Mouse (Mus musculus): ENCODE measurements at regions not wholly inside any gene's neighbourhood (a gene's known extent, or its start where the extent isn't known, plus 50 kb on each side); places are given as distances from the start of the nearest gene placed in this dataset.
A peak's percentile ranks its signal among the peaks of the same experiment; 100 is the strongest.

DNA sequence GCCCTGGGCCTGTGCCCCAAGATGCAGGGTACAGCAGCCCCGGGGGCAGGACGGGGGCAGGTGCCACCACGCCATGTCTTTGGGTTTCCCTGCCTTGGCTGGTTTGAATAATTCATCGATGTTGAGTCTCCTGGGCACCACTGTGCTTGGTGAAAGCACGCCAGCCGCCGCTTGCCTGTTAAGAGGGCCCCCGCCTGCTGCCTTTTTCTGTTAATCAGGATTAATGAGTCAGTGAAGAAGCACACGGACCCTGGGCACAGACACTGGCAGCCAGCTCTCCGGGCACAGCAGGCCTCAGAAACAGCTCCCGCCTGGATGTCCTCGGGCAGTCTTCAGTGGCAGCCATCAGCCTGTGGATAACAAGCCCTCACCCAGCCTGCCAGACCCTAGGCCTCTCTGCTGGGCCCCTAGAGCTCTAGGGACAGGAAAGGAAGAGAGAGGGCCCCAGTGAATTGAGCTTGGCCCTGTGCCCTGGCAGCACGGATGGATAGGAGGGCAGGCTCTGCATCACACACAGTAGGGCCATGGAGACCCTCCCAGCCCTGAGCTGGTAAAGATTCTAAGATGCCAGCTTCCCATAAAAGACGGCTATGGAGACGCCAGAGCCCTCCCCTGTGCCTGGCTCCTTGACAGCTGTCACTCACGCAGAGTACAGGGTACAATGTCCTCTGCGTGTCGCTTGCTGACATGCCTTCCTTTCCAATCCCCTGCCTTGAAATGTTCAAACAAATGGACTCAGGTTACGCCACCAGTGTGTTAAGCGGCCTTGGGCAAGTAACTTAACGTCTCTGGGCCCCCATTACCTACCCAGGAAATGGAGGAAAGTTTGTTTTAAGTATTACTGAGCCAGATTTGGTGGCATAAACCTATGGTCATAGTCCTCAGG is 118.4 kb downstream of the Cryba4 start:
- ATAC-seq (ENCODE audit: low FRiP score, low read depth): no peak

DNA sequence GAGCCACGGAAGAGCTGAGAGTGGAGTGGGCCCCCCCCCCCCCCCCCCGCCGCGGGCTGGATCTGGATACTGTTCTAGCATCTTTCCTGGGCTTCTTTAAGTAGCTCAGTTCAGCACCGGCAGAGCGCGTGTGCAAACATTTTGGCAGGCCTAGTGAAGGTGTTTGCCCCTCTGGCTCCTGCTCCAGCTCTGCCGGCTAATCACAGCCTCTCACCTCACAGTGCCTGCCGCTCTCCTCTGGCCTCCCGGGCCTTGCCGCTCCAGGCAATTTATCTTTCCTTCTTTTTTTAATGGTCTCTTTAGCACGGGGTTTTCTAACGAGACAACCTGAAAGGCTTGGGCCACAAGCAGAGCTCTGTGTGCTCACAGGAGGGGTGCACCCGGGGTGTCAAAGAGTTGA is 115.7 kb downstream of the Cryba4 start:
- no peak overlapping the region for H3K27ac ChIP-seq
- no peak overlapping the region for H3K9ac ChIP-seq
- peaks cover 13% of the 10 kb centered on the region; the same call in 1 of the 2 replicates for H3K4me1 ChIP-seq
- no peak overlapping the region for H3K4me3 ChIP-seq
- H3K9me3 ChIP-seq: no peaks in the 10 kb centered on the region
- ATAC-seq (ENCODE audit: low FRiP score, low read depth): no peak
- no peaks in the 10 kb centered on the region for H3K36me3 ChIP-seq
- 18% methylated on average over 11 of the region's 14 CpGs for WGBS
- no peak overlapping the region for H3K4me2 ChIP-seq (replicated peaks)
- peaks cover 14% of the 10 kb centered on the region for H3K27me3 ChIP-seq

More for the DNA sequence above, 118.4 kb downstream of the Cryba4 start:
- Histone ChIP-seq H3K9ac (no peak overlapping the region), H3K27me3 (peaks cover 4% of the 10 kb centered on the region), H3K4me3 (no peak overlapping the region), H3K4me2 (replicated peaks) (no peak overlapping the region), H3K36me3 (no peaks in the 10 kb centered on the region), H3K4me1 (peaks cover 13% of the 10 kb centered on the region; the same call in 1 of the 2 replicates), H3K27ac (no peak overlapping the region), H3K9me3 (no peaks in the 10 kb centered on the region)
- WGBS: 70% methylated on average over 21 of the region's 21 CpGs

DNA sequence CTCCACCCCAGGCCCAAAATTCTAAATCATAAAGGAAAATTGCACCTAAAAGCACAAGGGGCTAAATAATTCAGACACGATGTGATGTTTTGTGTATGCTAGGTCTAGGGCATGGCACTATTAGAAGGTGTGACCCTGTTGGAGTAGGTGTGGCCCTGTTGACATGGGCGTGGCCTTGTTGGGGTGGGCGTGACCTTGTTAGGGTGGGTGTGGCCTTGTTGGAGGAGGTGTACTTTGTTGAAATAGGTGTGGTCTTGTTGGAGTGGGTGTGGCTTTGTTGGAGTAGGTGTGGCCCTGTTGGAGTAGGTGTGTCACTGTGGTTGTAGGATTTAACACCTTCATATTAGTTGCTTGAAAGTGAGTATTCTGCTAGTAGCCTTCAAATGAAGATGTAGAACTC is 114.1 kb downstream of the Cryba4 start:
- Histone ChIP-seq H3K4me3 (no peak overlapping the region), H3K27ac (no peak overlapping the region), H3K27me3 (peaks cover 16% of the 10 kb centered on the region), H3K36me3 (no peaks in the 10 kb centered on the region), H3K9me3 (no peaks in the 10 kb centered on the region), H3K4me2 (replicated peaks) (no peak overlapping the region), H3K9ac (no peak overlapping the region), H3K4me1 (peaks cover 13% of the 10 kb centered on the region; the same call in 1 of the 2 replicates)
- 78% methylated on average over 3 of the region's 3 CpGs for WGBS
- no peak for ATAC-seq (ENCODE audit: low FRiP score, low read depth)

DNA sequence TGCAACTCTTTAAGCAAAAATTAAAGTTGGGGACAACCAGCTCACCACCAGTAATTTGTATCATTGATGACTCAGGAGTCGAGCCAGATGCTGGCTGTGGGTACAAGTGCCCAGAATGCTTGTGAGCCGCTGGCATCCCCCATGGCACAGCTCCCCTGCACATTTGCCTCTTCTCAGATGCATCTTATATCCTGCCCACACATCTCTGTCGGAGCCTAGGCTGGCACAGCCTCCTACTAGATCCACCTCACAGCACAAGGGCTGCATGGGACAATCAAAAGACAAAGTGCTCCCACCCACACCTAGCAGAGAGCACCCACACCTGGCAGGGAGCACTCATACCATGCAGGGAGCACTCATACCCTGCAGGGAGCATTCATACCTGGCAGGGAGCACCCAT is 109.6 kb downstream of the Cryba4 start:
- H3K4me3 ChIP-seq: no peak overlapping the region
- no peaks in the 10 kb centered on the region for H3K9me3 ChIP-seq
- H3K36me3 ChIP-seq: no peaks in the 10 kb centered on the region
- H3K27me3 ChIP-seq: peaks cover 25% of the 10 kb centered on the region
- WGBS: 82% methylated on average over 3 of the region's 3 CpGs
- 0 out of 2 replicates have a peak, but pooled peaks cover 6% of the 10 kb centered on the region for H3K4me1 ChIP-seq
- no peak overlapping the region for H3K4me2 ChIP-seq (replicated peaks)
- no peak overlapping the region for H3K9ac ChIP-seq
- H3K27ac ChIP-seq: no peak overlapping the region
- no peak for ATAC-seq (ENCODE audit: low FRiP score, low read depth)

DNA sequence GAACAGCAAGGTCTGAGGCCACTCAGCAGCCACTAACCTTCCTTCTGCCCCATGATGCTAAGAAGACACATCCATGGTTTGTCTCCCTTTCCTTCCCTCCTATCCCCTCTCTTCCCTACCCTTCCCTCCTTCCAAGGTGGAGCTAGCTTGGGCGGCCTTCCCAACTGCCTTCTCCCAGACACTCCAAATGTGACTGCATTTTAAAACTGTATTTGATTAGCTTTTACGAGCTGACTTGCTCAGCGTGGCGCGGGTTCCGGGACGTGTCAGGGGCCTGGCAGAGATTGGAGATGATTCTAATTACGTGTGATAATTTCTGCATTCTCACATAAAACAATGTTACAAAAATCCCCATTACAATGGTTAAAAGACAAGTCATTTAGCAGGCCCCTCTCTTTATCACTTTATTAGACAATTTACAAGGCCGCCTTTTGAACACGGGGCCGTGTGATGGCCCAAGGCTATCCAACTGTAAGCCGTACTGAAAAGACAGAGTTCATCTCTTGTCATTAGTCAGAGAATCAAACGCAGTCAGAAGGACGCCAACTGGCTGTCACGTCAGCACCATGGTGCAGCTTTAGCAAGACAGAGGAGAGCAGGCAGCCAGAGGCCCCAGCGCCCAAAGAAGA is 108.2 kb downstream of the Cryba4 start:
- Histone ChIP-seq H3K9me3 (no peaks in the 10 kb centered on the region), H3K4me2 (replicated peaks) (no peak overlapping the region), H3K27me3 (peaks cover 30% of the 10 kb centered on the region), H3K36me3 (no peaks in the 10 kb centered on the region), H3K4me3 (no peak overlapping the region), H3K4me1 (0 out of 2 replicates have a peak, but pooled peaks cover 6% of the 10 kb centered on the region), H3K9ac (no peak overlapping the region), H3K27ac (no peak overlapping the region)
- 35% methylated on average over 16 of the region's 16 CpGs for WGBS
- no peak for ATAC-seq (ENCODE audit: low FRiP score, low read depth)

DNA sequence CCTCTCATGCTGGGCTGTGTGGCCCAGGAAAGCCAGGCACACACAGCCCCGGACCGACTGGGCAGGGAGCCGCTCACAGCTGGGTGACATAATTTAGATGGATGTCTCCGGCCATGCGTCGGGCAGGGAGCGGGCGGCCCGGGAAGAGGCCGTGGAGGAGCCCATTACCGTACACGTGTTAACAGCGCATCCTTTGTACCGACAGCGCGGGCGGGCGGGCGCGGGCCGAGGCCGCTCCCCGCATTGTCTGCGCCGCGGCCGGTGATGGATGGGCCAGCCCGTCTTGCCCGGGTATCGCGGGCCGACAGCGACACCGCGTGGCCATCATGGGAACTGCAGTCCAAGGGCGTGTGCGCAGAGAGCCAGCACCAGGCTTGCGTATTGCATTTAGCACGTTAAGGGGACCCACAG is 98.6 kb downstream of the Cryba4 start:
- peak overlapping the region; percentile 72 for H3K4me2 ChIP-seq (replicated peaks)
- peaks cover 8% of the 10 kb centered on the region; the same call in 1 of the 2 replicates for H3K4me1 ChIP-seq
- under 1% methylated on average over 39 of the region's 39 CpGs for WGBS
- peak overlapping the region; percentile 46 for H3K4me3 ChIP-seq
- no peaks in the 10 kb centered on the region for H3K36me3 ChIP-seq
- ATAC-seq (ENCODE audit: low FRiP score, low read depth): peak; percentile 84
- peak overlapping the region; percentile 65; the same call in 1 of the 2 replicates for H3K9ac ChIP-seq
- H3K27me3 ChIP-seq: peaks cover 58% of the 10 kb centered on the region
- H3K27ac ChIP-seq: no peak overlapping the region
- no peaks in the 10 kb centered on the region for H3K9me3 ChIP-seq

DNA sequence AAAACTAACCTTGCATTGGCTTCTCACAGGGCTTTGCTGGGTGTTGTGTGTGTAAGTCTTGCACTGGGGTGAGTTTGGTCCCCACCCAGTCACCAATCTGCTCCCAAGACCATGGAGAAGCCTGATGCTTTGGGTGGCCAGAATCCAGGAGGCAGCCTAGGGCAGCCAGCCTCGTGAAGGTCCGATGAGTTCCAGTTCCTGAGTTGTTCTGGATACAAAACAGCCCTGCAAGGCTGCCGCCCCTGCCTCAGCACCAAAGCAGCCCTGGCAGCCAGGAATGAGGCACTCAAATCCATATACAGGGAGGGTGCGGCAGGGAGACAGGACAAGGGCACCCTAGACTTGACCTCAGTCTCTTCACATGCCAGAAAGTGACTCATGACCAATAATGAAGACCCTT is 97.7 kb downstream of the Cryba4 start:
- no peak overlapping the region for H3K4me3 ChIP-seq
- no peaks in the 10 kb centered on the region for H3K9me3 ChIP-seq
- H3K9ac ChIP-seq: no peak overlapping the region
- no peak overlapping the region for H3K4me2 ChIP-seq (replicated peaks)
- ATAC-seq (ENCODE audit: low FRiP score, low read depth): no peak
- H3K27me3 ChIP-seq: peaks cover 58% of the 10 kb centered on the region
- WGBS: 58% methylated on average over 4 of the region's 4 CpGs
- peaks cover 8% of the 10 kb centered on the region; the same call in 1 of the 2 replicates for H3K4me1 ChIP-seq
- no peaks in the 10 kb centered on the region for H3K36me3 ChIP-seq
- H3K27ac ChIP-seq: no peak overlapping the region

DNA sequence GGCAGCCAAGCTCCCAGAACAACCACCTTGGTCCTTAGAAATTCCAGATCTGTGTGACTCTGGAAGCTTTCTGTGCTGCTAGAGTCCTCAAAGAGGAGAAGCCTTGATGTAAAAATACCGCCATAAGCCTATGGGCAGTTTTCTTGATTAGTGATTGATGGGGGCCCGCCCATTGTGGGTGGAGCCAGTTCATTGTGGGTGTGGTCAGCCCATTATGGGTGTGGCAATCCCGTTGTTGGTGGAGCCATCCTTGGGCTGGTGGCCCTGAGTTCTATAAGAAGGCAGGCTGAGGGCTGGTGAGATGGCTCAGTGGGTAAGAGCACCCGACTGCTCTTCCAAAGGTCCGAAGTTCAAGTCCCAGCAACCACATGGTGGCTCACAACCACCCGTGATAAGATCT is 97.3 kb downstream of the Cryba4 start:
- Histone ChIP-seq H3K9me3 (no peaks in the 10 kb centered on the region), H3K27ac (no peak overlapping the region), H3K9ac (no peak overlapping the region), H3K27me3 (peaks cover 59% of the 10 kb centered on the region), H3K4me2 (replicated peaks) (no peak overlapping the region), H3K4me3 (no peak overlapping the region), H3K36me3 (no peaks in the 10 kb centered on the region), H3K4me1 (peaks cover 8% of the 10 kb centered on the region; the same call in 1 of the 2 replicates)
- WGBS: 66% methylated on average over 6 of the region's 6 CpGs
- no peak for ATAC-seq (ENCODE audit: low FRiP score, low read depth)

DNA sequence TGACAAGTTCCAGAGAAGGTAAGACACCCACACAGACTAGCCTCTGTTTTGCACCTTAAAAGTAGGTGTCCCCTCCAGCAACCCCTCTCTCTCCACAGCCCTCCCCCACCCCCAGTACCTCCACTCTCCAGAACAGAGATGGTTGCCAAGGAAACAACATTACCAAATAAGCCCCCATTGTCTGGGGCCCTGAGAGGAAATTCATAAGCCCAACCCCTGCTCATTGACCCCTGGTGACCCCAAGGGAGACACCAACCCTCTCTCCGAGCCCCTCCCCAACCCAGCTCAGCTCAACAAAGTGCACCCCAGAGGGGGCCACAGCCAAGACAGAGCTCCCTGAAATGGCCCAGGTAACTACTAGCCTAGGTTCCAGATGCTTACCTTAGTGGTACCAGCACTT is 96.3 kb downstream of the Cryba4 start:
- 50% methylated on average over 1 of the region's 1 CpGs for WGBS
- H3K9ac ChIP-seq: no peak overlapping the region
- H3K4me3 ChIP-seq: no peak overlapping the region
- H3K4me2 ChIP-seq (replicated peaks): no peak overlapping the region
- ATAC-seq (ENCODE audit: low FRiP score, low read depth): no peak
- H3K36me3 ChIP-seq: no peaks in the 10 kb centered on the region
- H3K9me3 ChIP-seq: no peaks in the 10 kb centered on the region
- H3K27me3 ChIP-seq: peaks cover 62% of the 10 kb centered on the region
- H3K4me1 ChIP-seq: peaks cover 8% of the 10 kb centered on the region; the same call in 1 of the 2 replicates
- no peak overlapping the region for H3K27ac ChIP-seq

DNA sequence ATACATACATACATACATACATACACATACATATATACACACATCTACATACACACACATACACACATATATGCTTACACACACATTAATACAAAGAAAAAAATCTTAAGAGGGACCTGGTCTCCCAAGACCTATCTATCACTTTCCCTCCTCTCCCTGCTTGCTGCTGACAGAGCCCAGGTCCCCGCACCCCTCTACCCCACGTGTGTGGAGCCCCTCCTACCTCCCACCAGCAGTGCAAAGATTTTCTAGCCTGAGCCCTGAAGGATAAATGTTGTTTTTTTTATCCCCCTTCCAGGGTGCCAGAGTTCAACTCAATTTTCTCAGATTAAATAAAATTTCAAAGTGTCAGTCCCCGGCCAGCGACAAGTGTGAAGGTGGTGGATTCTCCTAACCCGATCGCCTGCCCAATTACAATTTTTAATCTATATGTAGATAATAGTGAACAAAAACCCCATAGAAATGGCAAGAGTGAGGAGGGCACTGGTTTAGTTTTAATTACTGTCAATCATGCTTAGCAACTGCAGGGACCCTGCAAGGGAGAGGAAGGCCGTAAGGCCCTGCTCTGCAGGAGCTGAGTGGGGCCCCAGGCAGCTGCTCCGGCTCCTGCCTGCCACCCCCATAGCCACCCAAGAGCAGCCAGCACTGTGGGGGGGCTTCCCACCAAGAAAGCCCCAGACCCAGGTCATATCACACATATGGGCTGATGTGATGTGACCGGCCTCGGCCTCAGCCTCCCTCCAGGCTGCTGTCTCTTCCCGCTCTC is 85.7 kb downstream of the Cryba4 start:
- Histone ChIP-seq H3K4me3 (no peak overlapping the region), H3K9me3 (no peaks in the 10 kb centered on the region), H3K9ac (no peak overlapping the region), H3K36me3 (no peaks in the 10 kb centered on the region), H3K4me1 (peaks cover 22% of the 10 kb centered on the region), H3K4me2 (replicated peaks) (no peak overlapping the region), H3K27me3 (peaks cover 9% of the 10 kb centered on the region), H3K27ac (no peak overlapping the region)
- ATAC-seq (ENCODE audit: low FRiP score, low read depth): no peak
- 61% methylated on average over 11 of the region's 11 CpGs for WGBS

DNA sequence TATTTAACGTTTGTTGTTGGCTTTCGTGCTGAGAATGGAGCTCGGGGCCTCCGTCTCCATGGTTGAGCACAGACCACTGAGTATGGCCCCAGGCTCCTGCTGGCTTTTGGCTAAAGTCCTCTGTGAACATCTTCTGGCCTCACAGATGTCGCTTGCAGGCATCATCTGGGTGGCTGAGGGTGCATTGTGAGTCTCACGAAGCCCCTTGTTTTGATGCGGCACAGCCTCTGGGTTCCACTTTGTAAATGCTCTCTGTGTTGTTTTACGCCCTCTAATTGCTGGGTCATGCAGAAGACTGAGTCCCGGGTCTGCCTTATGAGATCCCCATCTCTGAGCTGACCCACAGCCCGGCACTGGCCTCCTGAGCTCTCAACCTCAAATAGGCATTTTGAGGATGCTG is 84.5 kb downstream of the Cryba4 start:
- H3K4me2 ChIP-seq (replicated peaks): no peak overlapping the region
- no peak overlapping the region for H3K9ac ChIP-seq
- H3K36me3 ChIP-seq: no peaks in the 10 kb centered on the region
- no peak for ATAC-seq (ENCODE audit: low FRiP score, low read depth)
- H3K27ac ChIP-seq: no peak overlapping the region
- no peak overlapping the region for H3K4me3 ChIP-seq
- 72% methylated on average over 10 of the region's 10 CpGs for WGBS
- peaks cover 11% of the 10 kb centered on the region for H3K4me1 ChIP-seq
- H3K9me3 ChIP-seq: no peaks in the 10 kb centered on the region
- H3K27me3 ChIP-seq: peaks cover 6% of the 10 kb centered on the region; the same call in 1 of the 2 replicates

DNA sequence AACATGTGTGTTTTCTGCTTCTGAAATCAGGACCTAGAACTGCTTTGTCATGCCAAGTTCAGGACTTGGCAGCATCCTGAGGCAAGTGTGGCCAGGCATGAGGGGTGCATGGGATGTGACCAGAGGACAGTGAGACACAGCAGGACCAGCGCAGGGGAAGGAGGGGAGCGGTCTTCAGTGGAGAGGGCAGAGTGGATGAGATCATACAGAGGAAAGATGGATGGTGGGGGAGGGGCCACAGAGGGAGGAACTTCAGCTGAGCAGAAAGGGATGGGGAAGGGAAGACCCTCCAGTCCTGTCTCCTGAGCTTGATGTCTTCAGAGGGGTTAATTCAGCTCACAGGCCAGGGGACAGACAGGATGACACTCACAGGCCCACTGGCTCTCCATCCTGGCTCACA is 81.0 kb downstream of the Cryba4 start:
- WGBS: 75% methylated on average over 2 of the region's 2 CpGs
- no peaks in the 10 kb centered on the region for H3K36me3 ChIP-seq
- H3K9ac ChIP-seq: no peak overlapping the region
- H3K9me3 ChIP-seq: no peaks in the 10 kb centered on the region
- no peaks in the 10 kb centered on the region for H3K4me1 ChIP-seq
- no peak overlapping the region for H3K27ac ChIP-seq
- no peak for ATAC-seq (ENCODE audit: low FRiP score, low read depth)
- no peak overlapping the region for H3K4me2 ChIP-seq (replicated peaks)
- H3K4me3 ChIP-seq: no peak overlapping the region
- H3K27me3 ChIP-seq: peaks cover 18% of the 10 kb centered on the region; the same call in 1 of the 2 replicates
